Mouse (Mus musculus): ENCODE measurements around the gene Gpr146.

DNA sequence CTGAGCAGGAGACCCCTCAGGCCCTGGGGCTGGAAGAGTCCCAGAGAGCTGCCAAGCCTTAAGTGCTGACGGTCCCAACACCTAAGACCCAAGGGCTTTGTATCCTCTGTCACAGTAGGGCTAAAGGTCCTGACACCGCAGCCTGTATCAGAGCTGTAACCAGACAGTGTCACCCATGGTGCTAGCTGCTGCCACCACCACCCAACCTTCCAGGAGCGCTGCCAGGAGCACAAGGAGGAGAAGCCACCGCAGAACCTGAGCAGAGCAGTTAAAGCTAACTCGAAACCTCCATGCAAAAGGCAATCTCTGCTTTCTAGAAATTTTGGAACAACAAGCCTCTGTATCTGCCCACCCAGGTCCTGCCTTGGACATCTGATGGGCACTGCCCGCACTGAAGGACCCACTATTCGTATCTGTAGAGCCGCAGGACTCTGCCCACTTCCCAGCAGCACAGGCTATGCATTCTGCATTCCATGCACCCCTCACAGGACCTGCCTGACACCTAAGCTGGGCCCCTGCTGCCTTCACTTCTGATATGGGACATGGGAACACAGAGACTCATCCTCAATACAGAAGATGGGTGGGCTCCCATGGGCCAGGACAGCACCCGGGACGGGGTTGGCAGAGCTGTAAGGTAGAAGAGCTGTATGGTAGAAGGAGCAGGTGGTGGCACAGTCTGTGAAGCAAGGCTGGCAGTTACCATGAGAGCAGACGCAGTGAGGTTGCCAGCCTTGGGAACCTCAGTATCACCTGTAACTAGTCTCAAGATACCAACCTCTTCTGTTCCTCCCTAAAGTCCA is 63.6 kb downstream of the Gpr146 start:
- TF ChIP-seq CTCF (IDR thresholded peaks at IDR 0.05; ENCODE audit: borderline replicate concordance, insufficient read depth, low read depth, low read length) (no peak), POLR2A (IDR thresholded peaks at IDR 0.05; ENCODE audit: borderline replicate concordance, insufficient read depth, low read length) (no peak)

Measured in cerebellum, adult 2 months (tissue).